Mouse (Mus musculus) granulocyte monocyte progenitor cell, adult 5-6 weeks (primary cell): ENCODE results near the gene Ldlrad3. TPM values are rescaled to one million over a fixed set of nuclear protein-coding genes. Genes with fewer than 3 reads are reported as not detected.

Experiments used
- ATAC-seq: replicated peaks from 2 replicates; pipeline ENCODE4 v1.8.0; 2016; ENCODE audit warnings: mild to moderate bottlenecking, moderate TSS enrichment, inconsistent platforms; ENCODE audit not compliant: poor library complexity, severe bottlenecking
- total RNA-seq, 2 experiments: library from RNA; stranded (forward) in 1 of 2; stranded (reverse) in 1 of 2; fragments of 200-712, 200-1000 nt in 1 of 2; fragments of >200 nt in 1 of 2; fragmentation: Nextera tagmentation in 1 of 2; gene quantifications; 2 replicates each; pipeline ENCODE4 v1.2.3; 2014 to 2017

The Ldlrad3 gene
- total RNA-seq, 2 experiments from 2014 or later = 25.7 to 30.3 TPM

GRCm38 (mm10) chr2:102191736-102192135, 5.6 kb upstream of the Ldlrad3 start:
- ATAC-seq = no peak

DNA sequence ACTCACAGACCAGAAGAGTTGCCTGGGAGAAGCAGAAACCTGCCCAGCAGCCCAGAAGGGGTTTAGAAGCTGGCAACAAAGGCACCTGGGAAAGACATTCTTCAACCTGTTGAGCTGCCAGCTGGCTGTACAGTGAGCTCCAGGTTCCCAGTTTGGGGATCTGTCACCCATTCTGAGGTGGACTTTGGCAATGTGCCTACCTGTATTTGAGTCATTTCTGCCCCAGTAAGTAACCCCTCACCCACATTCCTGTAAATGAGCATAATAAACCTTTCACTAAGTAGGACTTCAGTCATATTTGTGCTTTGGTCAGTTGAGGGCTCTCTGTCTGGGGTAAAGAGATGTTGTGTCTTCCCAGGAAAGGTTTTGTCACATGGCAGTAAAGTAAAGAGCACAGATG, 4.8 kb upstream of the Ldlrad3 start:
- no peak for ATAC-seq

- ATAC-seq = no peak
Measured at GRCm38 (mm10) chr2:102185069-102185950, 875 bp downstream of the Ldlrad3 start.

- ATAC-seq = no peak
Measured at GRCm38 (mm10) chr2:102183720-102184480, 2.3 kb downstream of the Ldlrad3 start.

DNA sequence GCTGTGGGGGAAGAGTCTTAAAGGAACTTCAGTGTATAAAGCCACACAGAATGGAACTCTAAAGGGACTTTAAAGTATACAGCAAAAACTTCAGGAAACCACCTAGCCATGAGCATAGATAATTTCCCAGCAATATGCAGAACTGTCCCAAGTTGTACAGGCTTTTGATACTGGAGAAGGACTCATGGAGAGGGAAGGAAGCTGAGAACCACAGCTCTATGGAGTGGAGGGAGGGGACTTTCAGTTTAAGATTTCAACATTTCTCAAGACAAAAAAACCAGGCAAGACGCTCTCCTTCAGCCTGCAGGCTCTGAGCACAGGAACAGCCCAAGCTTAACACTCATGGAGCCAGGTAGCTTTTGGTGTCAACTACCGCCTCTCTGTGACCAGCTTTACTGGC, 4.7 kb downstream of the Ldlrad3 start:
- ATAC-seq = peak; percentile 64

DNA sequence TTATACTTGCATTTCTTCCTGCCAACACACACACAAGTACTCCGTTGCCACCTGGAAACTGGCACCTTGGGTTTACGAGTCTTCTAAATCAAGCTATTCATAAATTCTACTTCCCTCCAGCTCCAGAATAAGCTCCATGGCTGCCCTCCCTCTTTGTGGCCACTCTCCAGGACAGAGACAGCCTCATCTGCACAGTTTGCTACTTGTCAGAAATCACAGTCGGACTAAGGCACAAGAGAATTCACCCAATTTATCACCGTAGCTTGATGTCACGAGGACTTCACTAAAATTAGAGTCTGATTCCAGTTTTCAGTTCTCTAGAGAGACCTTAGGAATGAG, 9.8 kb downstream of the Ldlrad3 start:
- no peak for ATAC-seq

DNA sequence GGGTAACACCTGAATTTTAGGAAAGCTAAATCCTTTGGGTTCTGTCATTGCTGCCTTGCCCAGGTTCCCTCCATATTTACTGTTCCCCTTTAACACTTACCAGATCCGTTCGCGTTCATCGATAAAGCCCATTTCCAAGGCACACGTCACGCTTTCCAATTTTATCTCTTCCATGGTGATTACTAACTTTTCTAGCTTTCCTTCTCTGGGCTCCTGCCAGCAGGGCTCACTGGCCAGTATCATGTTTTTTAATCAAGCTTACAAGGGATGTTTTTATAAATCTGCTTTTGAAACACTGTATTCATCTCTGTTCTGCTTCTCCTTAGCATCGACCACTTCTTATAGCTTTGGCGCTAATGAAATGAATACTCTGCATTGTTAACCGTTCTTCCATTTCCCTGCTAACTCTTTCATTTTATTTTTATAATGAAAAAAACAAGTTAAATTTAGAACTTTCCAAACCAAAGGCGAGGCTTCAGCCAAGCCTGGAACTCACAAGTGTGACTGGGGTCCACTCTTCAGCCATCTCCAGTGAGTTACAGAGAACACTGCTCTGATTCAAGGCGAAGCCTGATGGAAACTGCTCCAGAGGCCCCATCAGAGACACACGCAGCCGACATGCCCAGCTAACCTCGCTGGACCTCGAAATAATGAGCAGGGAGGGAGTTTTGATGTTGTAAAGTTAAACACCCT, 10.3 kb downstream of the Ldlrad3 start:
- no peak for ATAC-seq

DNA sequence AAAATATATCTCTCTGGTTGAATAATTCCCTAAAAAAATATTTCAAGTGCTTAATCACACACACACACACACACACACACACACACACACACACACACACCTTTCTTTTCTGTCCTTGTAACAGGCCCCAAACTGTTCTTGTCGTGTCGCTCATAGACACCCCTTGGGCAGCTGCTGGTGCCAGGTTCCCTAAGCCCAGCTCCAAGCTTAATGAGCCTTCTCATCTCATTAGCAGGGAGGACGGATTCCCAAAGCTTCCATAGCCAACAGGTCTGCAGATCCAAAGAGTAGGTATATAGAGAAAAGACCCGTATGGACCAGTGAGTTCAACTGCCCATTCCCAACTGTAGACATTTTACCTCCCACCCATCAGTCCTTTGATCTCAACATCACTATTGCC, 13.7 kb downstream of the Ldlrad3 start:
- no peak for ATAC-seq

- ATAC-seq = peak; percentile 46
Measured at GRCm38 (mm10) chr2:102166550-102167325, 19.4 kb downstream of the Ldlrad3 start.

DNA sequence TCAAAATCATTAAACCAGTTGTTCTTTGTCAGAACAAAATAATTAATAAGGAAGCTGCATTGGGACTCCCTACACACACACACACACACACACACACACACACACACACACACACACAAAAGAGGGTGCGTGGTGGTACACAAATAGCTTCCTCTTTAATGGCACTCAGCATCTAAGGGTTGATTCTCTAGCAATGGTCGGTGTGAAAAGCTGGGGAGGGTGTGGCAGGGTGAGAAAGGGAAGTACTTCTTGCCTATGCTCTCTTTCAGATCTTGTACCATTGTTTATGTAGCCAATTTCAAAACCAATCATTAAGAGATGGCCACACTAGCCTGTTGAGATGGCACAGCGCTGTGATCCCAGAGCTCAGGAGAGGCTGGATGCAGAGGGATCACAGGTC, 23.1 kb downstream of the Ldlrad3 start:
- ATAC-seq = peak; percentile 86

DNA sequence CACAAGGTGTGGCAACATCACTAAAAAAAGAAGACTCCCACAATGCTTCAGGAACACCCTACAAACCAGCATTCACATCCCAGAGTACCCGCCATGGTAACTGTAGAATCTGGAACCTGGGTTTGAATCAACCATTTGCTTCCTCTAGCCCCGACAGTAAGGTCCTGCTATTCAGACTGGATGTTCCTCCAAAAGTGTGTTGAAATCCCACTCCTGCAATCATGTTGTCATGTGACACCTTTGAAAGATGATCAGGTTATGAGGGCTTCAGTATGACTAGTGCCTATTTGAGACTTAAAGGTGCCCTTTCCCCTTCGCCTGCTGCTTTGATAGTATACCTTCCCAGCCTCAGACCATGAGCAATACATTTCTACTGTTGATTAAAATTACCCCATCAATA, 28.6 kb downstream of the Ldlrad3 start:
- peak; percentile 37 for ATAC-seq

- no peak for ATAC-seq
Measured at GRCm38 (mm10) chr2:102157010-102157409, 29.2 kb downstream of the Ldlrad3 start.

DNA sequence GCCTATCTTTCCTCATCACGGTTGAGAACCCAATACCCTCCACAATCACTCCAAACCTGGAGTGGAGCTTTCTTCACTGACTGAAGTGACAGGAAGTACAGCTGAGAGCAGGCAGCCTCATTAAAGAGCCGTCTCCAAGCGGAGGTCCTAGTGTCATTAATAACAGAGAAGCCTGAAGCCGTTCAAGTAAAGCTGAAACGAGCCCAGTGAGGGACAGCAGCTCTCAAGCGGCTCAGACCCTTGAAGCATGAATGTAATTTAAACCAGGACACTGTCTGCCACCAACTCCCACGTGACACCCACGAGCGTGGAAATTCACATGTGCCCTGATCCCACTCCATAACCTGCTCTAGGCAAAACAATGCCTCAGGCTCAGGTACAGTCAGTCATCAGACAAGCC, 29.7 kb downstream of the Ldlrad3 start:
- no peak for ATAC-seq

DNA sequence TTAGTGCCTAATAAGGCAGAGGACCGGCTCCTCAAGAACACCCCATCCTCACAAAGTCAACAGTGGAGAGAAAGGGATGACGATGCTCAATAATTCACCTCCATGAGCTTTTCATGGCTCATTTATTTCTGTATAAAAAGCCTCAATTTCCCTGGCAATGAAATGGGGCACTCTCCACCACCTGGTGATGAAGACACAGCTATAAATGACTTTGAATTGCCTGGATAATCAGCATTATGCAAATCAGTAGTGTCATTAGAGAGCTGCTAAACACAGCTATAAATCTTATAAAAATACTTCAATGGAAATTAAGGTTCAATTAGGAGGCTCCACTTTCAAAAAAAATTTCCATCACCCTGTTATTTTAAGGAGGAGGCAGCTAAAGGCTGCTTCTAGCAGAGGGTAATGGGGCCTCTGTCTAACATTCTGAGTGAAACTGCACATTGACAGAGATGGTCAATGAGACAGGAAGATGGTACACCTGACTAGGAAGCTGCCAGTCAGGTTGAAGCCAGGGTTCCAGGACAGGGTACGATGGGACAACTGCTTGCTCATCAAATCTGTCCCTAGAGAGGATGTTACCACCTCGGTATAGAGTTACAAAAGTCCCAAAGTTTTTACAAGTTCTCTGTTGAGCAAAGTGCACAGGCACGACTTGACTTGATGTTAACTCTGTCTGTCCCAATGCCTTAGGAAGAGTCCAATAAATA, 30.7 kb downstream of the Ldlrad3 start:
- no peak for ATAC-seq

DNA sequence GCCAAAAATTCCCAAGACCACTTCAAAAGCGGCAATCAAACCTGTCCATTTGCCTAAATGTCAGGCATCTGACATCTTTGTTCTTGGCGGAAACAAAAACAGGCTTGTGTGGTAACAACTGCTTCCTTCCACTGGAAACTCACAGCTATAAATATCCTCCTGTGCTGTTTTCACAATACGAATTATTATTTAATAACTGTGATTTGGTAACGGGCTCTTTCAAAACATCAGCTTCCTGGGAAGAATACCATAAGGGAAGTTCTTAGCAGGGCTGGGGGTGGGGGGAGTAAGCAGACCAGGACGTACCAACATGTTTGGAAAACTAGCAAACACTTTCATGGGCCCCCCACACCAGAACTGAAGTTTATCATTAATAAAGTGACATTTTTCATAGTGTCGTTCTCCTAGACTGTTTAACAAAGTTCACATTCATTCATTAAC, 31.4 kb downstream of the Ldlrad3 start:
- ATAC-seq = peak; percentile 75

DNA sequence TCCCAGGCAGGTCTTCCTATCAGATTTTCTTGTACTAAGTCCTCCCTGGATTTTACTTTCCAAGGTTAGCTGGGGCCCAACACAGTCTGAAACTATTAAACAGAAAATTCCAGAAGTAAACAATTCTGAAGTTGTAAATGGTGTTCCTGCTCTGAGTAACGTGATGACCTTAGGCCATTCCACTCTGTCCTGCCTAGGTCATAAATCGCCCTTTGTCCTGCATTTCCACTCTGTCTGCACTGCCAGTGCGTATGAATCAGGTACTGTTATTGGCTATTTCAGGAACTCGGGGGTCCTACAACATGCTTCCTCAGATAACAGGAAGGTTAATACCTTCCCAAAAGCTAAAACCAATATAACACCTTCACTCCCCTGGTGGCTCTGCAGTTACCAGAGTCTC, 31.9 kb downstream of the Ldlrad3 start:
- ATAC-seq = peak; percentile 26

- no peak for ATAC-seq
Measured at GRCm38 (mm10) chr2:102153516-102153915, 32.7 kb downstream of the Ldlrad3 start.

GRCm38 (mm10) chr2:102152851-102153250, 33.3 kb downstream of the Ldlrad3 start:
- ATAC-seq = no peak

- no peak for ATAC-seq
Measured at GRCm38 (mm10) chr2:102149058-102149457, 37.1 kb downstream of the Ldlrad3 start.

DNA sequence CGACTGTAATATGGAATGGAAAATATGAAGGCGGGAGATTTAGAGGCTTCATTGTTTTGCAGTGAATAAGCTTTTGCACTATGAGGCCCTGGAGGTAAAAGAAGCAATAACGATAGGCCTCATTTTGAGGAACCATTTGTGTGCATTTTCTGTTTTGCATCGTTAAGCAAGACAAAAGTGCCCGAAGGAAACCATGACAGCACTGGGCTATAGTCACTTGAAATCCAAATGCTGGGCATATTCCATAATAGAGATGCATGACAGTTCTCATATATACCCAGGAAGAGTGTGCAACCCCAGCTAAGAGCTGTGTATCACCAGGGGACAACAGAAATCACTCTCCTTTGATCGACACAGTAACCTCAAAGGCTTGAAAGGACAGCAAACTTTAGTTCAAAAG, 38.1 kb downstream of the Ldlrad3 start:
- ATAC-seq = peak; percentile 36
